Mouse (Mus musculus) stomach, embryonic 14.5 days (tissue): Measurements from ENCODE around the gene Vmn1r114. TPM values are rescaled to one million over a fixed set of nuclear protein-coding genes. Genes with fewer than 3 reads are reported as not detected.
"Not testable (repeated sequence)": the region's sequence is repeated elsewhere in the genome, so short reads cannot be mapped to it uniquely, and the experiment has no call there.

ENCODE experiments used
- ATAC-seq: fragments of 200-750 bp; cut with Nextera tagmentation; 2 replicates; pipeline ENCODE4 v1.8.0; 2017; ENCODE audit warnings: low read depth, moderate TSS enrichment; ENCODE audit not compliant: insufficient number of reproducible peaks, insufficient read depth, low FRiP score
- H3K27ac ChIP-seq: fragments of 300-500 bp; sonication (generic); 2 replicates; pipeline ENCODE4 v1.5.1; 2014; ENCODE audit warnings: mild to moderate bottlenecking, low read length, moderate library complexity, mixed read lengths
- H3K27me3 ChIP-seq: fragments of 300-500 bp; sonication (generic); 2 replicates; pipeline ENCODE4 v1.6.1; 2014; ENCODE audit warnings: low read length, control low read depth, mixed read lengths; ENCODE audit not compliant: control insufficient read depth, insufficient read depth
- H3K36me3 ChIP-seq: fragments of 300-500 bp; sonication (generic); 2 replicates; pipeline ENCODE4 v1.6.1; 2014; ENCODE audit warnings: mild to moderate bottlenecking, control low read depth, low read length, moderate library complexity, mixed read lengths; ENCODE audit not compliant: control insufficient read depth, insufficient read depth
- H3K4me1 ChIP-seq: fragments of 300-500 bp; sonication (generic); 2 replicates; pipeline ENCODE4 v1.6.1; 2014; ENCODE audit warnings: low read length, control low read depth, mixed read lengths; ENCODE audit not compliant: control insufficient read depth, insufficient read depth
- H3K4me2 ChIP-seq: fragments of 300-500 bp; sonication (generic); replicated peaks from 2 replicates; pipeline ENCODE4 v1.6.1; 2014; ENCODE audit warnings: low read depth, low read length, control low read depth
- H3K4me3 ChIP-seq: fragments of 300-500 bp; sonication (generic); 2 replicates; pipeline ENCODE4 v1.5.1; 2014; ENCODE audit warnings: low read depth, low read length, control low read depth
- H3K9ac ChIP-seq: fragments of 300-500 bp; sonication (generic); replicated peaks from 2 replicates; pipeline ENCODE4 v1.6.1; 2014; ENCODE audit warnings: low read depth, mild to moderate bottlenecking, control low read depth, low read length, moderate library complexity, mixed read lengths
- H3K9me3 ChIP-seq: fragments of 300-500 bp; sonication (generic); 2 replicates; pipeline ENCODE4 v1.6.1; 2016; ENCODE audit warnings: low read depth, low read length, control low read depth; ENCODE audit not compliant: control insufficient read depth
- WGBS: fragments of 180-500 bp; shearing (Covaris S2); extraction: QIAGEN DNeasy Blood & Tissue Kit; methylation state at CpG from one replicate; pipeline ENCODE4 v1.1.7; 2014; 5-methylcytosine and 5-hydroxymethylcytosine counted together
- polyA plus RNA-seq: library from polyadenylated mRNA; unstranded; fragments of >200 nt; fragmentation: Nextera tagmentation; extraction: Ambion mirVana; gene quantifications from 2 replicates; pipeline ENCODE4 v1.2.1, GENCODE M21; 2014

The Vmn1r114 gene
- not detected in 2 replicates for polyA plus RNA-seq

DNA sequence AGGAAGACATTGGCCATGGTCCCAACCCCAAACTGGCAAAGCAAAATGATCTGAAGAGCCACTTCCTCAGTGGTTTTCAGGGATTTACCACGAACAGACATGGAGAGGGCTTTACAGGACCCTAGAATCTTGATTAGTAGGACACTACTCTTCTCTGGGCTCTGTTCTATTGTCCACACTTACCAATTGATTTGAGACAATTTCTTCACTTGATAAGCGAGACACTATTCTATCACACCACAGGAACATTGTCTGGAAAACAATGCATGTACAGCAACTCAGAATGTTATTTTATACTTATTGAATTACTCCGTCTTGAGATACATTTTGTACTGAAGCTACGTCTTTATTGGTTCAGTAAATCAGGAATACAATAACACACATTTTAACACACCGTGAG lies at the start of gene Vmn1r114:
Gene Vmn1r114, minus strand, starts transcription at position 101 of the 400 bp plus-strand sequence.
- not testable (repeated sequence) for ATAC-seq, H3K4me2 ChIP-seq, H3K9ac ChIP-seq, H3K27ac ChIP-seq, H3K4me1 ChIP-seq, H3K9me3 ChIP-seq, H3K27me3 ChIP-seq, H3K4me3 ChIP-seq, H3K36me3 ChIP-seq
- no CpG with 5 or more reads among the region's 5 CpGs for WGBS

DNA sequence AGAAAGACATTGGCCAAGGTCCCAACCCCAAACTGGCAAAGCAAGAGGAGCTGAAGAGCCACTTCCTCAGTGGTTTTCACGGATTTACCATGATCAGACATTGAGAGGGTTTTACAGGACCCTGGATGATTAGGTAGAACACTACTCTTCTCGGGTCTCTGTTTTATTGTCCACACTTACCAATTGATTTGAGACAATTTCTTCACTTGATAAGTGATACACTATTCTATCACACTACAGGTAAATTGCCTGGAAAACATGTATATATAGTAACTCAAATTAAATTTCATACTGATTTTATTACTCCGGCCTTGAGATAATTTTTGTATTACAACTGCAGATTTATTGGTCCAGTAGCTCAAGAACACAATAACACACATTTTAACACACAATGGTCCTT lies 32.9 kb upstream of the Vmn1r114 start, which contains the start of gene Vmn1r115:
Gene Vmn1r115, minus strand, starts transcription at position 101 of the 400 bp plus-strand sequence.
- H3K9ac ChIP-seq, H3K27ac ChIP-seq, H3K4me3 ChIP-seq, H3K27me3 ChIP-seq, H3K36me3 ChIP-seq, H3K9me3 ChIP-seq, ATAC-seq, H3K4me2 ChIP-seq, H3K4me1 ChIP-seq: not testable (repeated sequence)
- WGBS, result 92% methylated on average over 1 of the region's 3 CpGs

DNA sequence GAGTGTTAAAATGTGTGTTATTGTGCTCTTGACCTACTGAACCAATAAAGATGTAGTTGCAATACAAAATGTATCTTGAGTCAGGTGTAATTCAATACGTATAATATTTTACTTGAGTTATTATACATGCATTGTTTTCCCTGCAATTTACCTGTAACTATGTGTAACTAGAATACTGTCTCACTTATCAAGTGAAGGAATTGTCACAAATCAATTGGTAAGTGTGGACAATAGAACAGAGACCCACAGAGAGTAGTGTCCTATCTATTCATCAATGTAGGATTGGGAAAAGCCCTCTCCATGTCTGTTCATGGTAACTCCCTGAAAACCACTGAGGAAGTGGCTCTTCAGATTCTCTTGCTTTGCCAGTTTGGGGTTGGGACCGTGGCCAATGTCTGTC lies 25.0 kb downstream of the Vmn1r114 start, which contains the start of gene Vmn1r113:
Gene Vmn1r113, plus strand, starts transcription at position 301 of the 400 bp plus-strand sequence.
- WGBS, result 62% methylated on average over 2 of the region's 2 CpGs
- not testable (repeated sequence) for ATAC-seq, H3K36me3 ChIP-seq, H3K27me3 ChIP-seq, H3K4me3 ChIP-seq, H3K9ac ChIP-seq, H3K27ac ChIP-seq, H3K9me3 ChIP-seq, H3K4me1 ChIP-seq, H3K4me2 ChIP-seq

DNA sequence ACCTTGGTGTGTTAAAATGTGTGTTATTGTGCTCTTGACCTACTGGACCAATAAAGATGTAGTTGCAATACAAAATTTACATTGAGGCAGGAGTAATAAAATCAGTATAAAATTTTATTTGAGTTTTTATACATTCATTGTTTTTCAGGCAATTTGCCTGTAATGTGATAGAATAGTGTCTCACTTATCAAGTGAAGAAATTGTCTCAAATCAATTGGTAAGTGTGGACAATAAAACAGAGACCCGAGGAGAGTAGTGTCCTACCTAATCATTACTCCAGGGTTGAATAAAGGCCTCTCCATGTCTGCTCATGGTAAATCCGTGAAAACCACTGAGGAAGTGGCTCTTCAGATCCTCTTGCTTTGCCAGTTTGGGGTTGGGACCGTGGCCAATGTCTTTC lies 41.1 kb downstream of the Vmn1r114 start, which contains the start of gene Vmn1r112:
Gene Vmn1r112, plus strand, starts transcription at position 301 of the 400 bp plus-strand sequence.
- no CpG with 5 or more reads among the region's 3 CpGs for WGBS
- H3K9ac ChIP-seq, H3K4me3 ChIP-seq, H3K4me1 ChIP-seq, H3K4me2 ChIP-seq, H3K27ac ChIP-seq, H3K27me3 ChIP-seq, H3K36me3 ChIP-seq, H3K9me3 ChIP-seq, ATAC-seq: not testable (repeated sequence)

Other genes with a start within 250 kb of the Vmn1r114 start
- gene Gm4141, start 235.9 kb downstream of the Vmn1r114 start, polyA plus RNA-seq, result not detected in 2 replicates
- gene Gm4513, start 213.2 kb downstream of the Vmn1r114 start, polyA plus RNA-seq, result not detected in 2 replicates
- not detected in 2 replicates for gene Vmn1r107, start 143.3 kb downstream of the Vmn1r114 start, polyA plus RNA-seq
- gene Vmn1r111, start 109.0 kb downstream of the Vmn1r114 start, polyA plus RNA-seq, result not detected in 2 replicates
- gene Gm10668, start 81.6 kb downstream of the Vmn1r114 start, polyA plus RNA-seq, result not detected in 2 replicates
- not detected in 2 replicates for gene Vmn1r112, start 41.0 kb downstream of the Vmn1r114 start, polyA plus RNA-seq
- gene Vmn1r113, start 24.9 kb downstream of the Vmn1r114 start, polyA plus RNA-seq, result not detected in 2 replicates
- gene Vmn1r115, start 32.8 kb upstream of the Vmn1r114 start, polyA plus RNA-seq, result not detected in 2 replicates
- not detected in 2 replicates for gene Vmn1r116, start 60.1 kb upstream of the Vmn1r114 start, polyA plus RNA-seq
- not detected in 2 replicates for gene Vmn1r117, start 71.9 kb upstream of the Vmn1r114 start, polyA plus RNA-seq
- gene Vmn1r118, start 100.2 kb upstream of the Vmn1r114 start, polyA plus RNA-seq, result not detected in 2 replicates
- not detected in 2 replicates for gene Vmn1r119, start 200.3 kb upstream of the Vmn1r114 start, polyA plus RNA-seq
- gene Vmn1r120, start 241.6 kb upstream of the Vmn1r114 start, polyA plus RNA-seq, result not detected in 2 replicates